Mouse (Mus musculus): ENCODE results near the gene Nup214. TPM values are rescaled to one million over a fixed set of nuclear protein-coding genes. Genes with fewer than 3 reads are reported as not detected.
"Not testable (repeated sequence)": the region's sequence is repeated elsewhere in the genome, so short reads cannot be mapped to it uniquely, and the experiment has no call there.

The Nup214 gene
- polyA plus RNA-seq, 1 experiment from 2014 or later: 54.1 TPM

GRCm38 (mm10) chr2:32019704-32020103 lies 45.5 kb downstream of the Nup214 start:
- Histone ChIP-seq H3K27ac (ENCODE audit: low read length) (no peak overlapping the region), H3K36me3 (ENCODE audit: control insufficient read depth, insufficient read depth) (peaks cover 46% of the 10 kb centered on the region), H3K9ac (ENCODE audit: low read length) (no peak overlapping the region), H3K4me1 (ENCODE audit: control insufficient read depth, insufficient read depth, low read length) (no peaks in the 10 kb centered on the region), H3K27me3 (ENCODE audit: control insufficient read depth, insufficient read depth, low read length) (no peaks in the 10 kb centered on the region), H3K9me3 (replicated peaks; ENCODE audit: control insufficient read depth, low read length) (no peaks in the 10 kb centered on the region), H3K4me3 (ENCODE audit: low read length) (no peak overlapping the region), H3K4me2 (ENCODE audit: low read depth, low read length) (no peak overlapping the region)
- no peak for ATAC-seq (replicated peaks; ENCODE audit: extremely low read depth, insufficient read depth, low FRiP score)
- WGBS: 76% methylated on average over 4 of the region's 4 CpGs

GRCm38 (mm10) chr2:32020229-32020628 lies 46.0 kb downstream of the Nup214 start:
- WGBS: 89% methylated on average over 5 of the region's 5 CpGs
- H3K4me1 ChIP-seq (ENCODE audit: control insufficient read depth, insufficient read depth, low read length): no peaks in the 10 kb centered on the region
- H3K27ac ChIP-seq (ENCODE audit: low read length): no peak overlapping the region
- no peaks in the 10 kb centered on the region for H3K27me3 ChIP-seq (ENCODE audit: control insufficient read depth, insufficient read depth, low read length)
- H3K9ac ChIP-seq (ENCODE audit: low read length): no peak overlapping the region
- ATAC-seq (replicated peaks; ENCODE audit: extremely low read depth, insufficient read depth, low FRiP score): no peak
- no peak overlapping the region for H3K4me3 ChIP-seq (ENCODE audit: low read length)
- peaks cover 46% of the 10 kb centered on the region for H3K36me3 ChIP-seq (ENCODE audit: control insufficient read depth, insufficient read depth)
- H3K4me2 ChIP-seq (ENCODE audit: low read depth, low read length): no peak overlapping the region
- no peaks in the 10 kb centered on the region for H3K9me3 ChIP-seq (replicated peaks; ENCODE audit: control insufficient read depth, low read length)

GRCm38 (mm10) chr2:32024372-32024771 lies 50.1 kb downstream of the Nup214 start:
- H3K4me2 ChIP-seq (ENCODE audit: low read depth, low read length): no peak overlapping the region
- no peaks in the 10 kb centered on the region for H3K9me3 ChIP-seq (replicated peaks; ENCODE audit: control insufficient read depth, low read length)
- no peak overlapping the region for H3K4me3 ChIP-seq (ENCODE audit: low read length)
- peaks cover 48% of the 10 kb centered on the region for H3K36me3 ChIP-seq (ENCODE audit: control insufficient read depth, insufficient read depth)
- H3K4me1 ChIP-seq (ENCODE audit: control insufficient read depth, insufficient read depth, low read length): no peaks in the 10 kb centered on the region
- no peak overlapping the region for H3K27ac ChIP-seq (ENCODE audit: low read length)
- H3K27me3 ChIP-seq (ENCODE audit: control insufficient read depth, insufficient read depth, low read length): no peaks in the 10 kb centered on the region
- H3K9ac ChIP-seq (ENCODE audit: low read length): no peak overlapping the region
- WGBS: 89% methylated on average over 4 of the region's 4 CpGs
- no peak for ATAC-seq (replicated peaks; ENCODE audit: extremely low read depth, insufficient read depth, low FRiP score)

GRCm38 (mm10) chr2:32029636-32030035 lies 55.4 kb downstream of the Nup214 start:
- no peak for ATAC-seq (replicated peaks; ENCODE audit: extremely low read depth, insufficient read depth, low FRiP score)
- no peak overlapping the region for H3K4me2 ChIP-seq (ENCODE audit: low read depth, low read length)
- H3K27me3 ChIP-seq (ENCODE audit: control insufficient read depth, insufficient read depth, low read length): no peaks in the 10 kb centered on the region
- H3K9ac ChIP-seq (ENCODE audit: low read length): no peak overlapping the region
- peaks cover 50% of the 10 kb centered on the region for H3K36me3 ChIP-seq (ENCODE audit: control insufficient read depth, insufficient read depth)
- no peak overlapping the region for H3K27ac ChIP-seq (ENCODE audit: low read length)
- 63% methylated on average over 3 of the region's 3 CpGs for WGBS
- no peak overlapping the region for H3K4me3 ChIP-seq (ENCODE audit: low read length)
- H3K9me3 ChIP-seq (replicated peaks; ENCODE audit: control insufficient read depth, low read length): no peaks in the 10 kb centered on the region
- H3K4me1 ChIP-seq (ENCODE audit: control insufficient read depth, insufficient read depth, low read length): no peaks in the 10 kb centered on the region

- H3K36me3 ChIP-seq (ENCODE audit: control insufficient read depth, insufficient read depth): peaks cover 38% of the 10 kb centered on the region
- H3K4me2 ChIP-seq (ENCODE audit: low read depth, low read length): no peak overlapping the region
- ATAC-seq (replicated peaks; ENCODE audit: extremely low read depth, insufficient read depth, low FRiP score): no peak
- no peak overlapping the region for H3K9ac ChIP-seq (ENCODE audit: low read length)
- H3K9me3 ChIP-seq (replicated peaks; ENCODE audit: control insufficient read depth, low read length): no peaks in the 10 kb centered on the region
- H3K27me3 ChIP-seq (ENCODE audit: control insufficient read depth, insufficient read depth, low read length): no peaks in the 10 kb centered on the region
- H3K4me3 ChIP-seq (ENCODE audit: low read length): no peak overlapping the region
- peaks cover 5% of the 10 kb centered on the region; the same call in 1 of the 2 replicates for H3K4me1 ChIP-seq (ENCODE audit: control insufficient read depth, insufficient read depth, low read length)
- 81% methylated on average over 6 of the region's 6 CpGs for WGBS
- no peak overlapping the region for H3K27ac ChIP-seq (ENCODE audit: low read length)
These were observed 59.2 kb downstream of the Nup214 start for GRCm38 (mm10) chr2:32033436-32033835.

GRCm38 (mm10) chr2:32034206-32034605 lies 60.0 kb downstream of the Nup214 start:
- no peak for ATAC-seq (replicated peaks; ENCODE audit: extremely low read depth, insufficient read depth, low FRiP score)
- no peaks in the 10 kb centered on the region for H3K9me3 ChIP-seq (replicated peaks; ENCODE audit: control insufficient read depth, low read length)
- H3K27me3 ChIP-seq (ENCODE audit: control insufficient read depth, insufficient read depth, low read length): no peaks in the 10 kb centered on the region
- H3K36me3 ChIP-seq (ENCODE audit: control insufficient read depth, insufficient read depth): peaks cover 38% of the 10 kb centered on the region
- WGBS: 86% methylated on average over 6 of the region's 6 CpGs
- H3K4me2 ChIP-seq (ENCODE audit: low read depth, low read length): no peak overlapping the region
- H3K27ac ChIP-seq (ENCODE audit: low read length): no peak overlapping the region
- H3K9ac ChIP-seq (ENCODE audit: low read length): no peak overlapping the region
- H3K4me3 ChIP-seq (ENCODE audit: low read length): no peak overlapping the region
- peaks cover 5% of the 10 kb centered on the region; the same call in 1 of the 2 replicates for H3K4me1 ChIP-seq (ENCODE audit: control insufficient read depth, insufficient read depth, low read length)

GRCm38 (mm10) chr2:32037279-32037858 lies 63.1 kb downstream of the Nup214 start:
- Histone ChIP-seq H3K27ac (ENCODE audit: low read length) (peak overlapping the region; percentile 63), H3K9ac (ENCODE audit: low read length) (0 out of 2 replicates have a peak overlapping the region, but pooled peaks have one; percentile 9), H3K4me1 (ENCODE audit: control insufficient read depth, insufficient read depth, low read length) (peaks cover 5% of the 10 kb centered on the region; the same call in 1 of the 2 replicates), H3K27me3 (ENCODE audit: control insufficient read depth, insufficient read depth, low read length) (no peaks in the 10 kb centered on the region), H3K4me2 (ENCODE audit: low read depth, low read length) (no peak overlapping the region), H3K9me3 (replicated peaks; ENCODE audit: control insufficient read depth, low read length) (no peaks in the 10 kb centered on the region), H3K4me3 (ENCODE audit: low read length) (no peak overlapping the region), H3K36me3 (ENCODE audit: control insufficient read depth, insufficient read depth) (peaks cover 37% of the 10 kb centered on the region)
- 52% methylated on average over 6 of the region's 6 CpGs for WGBS
- no peak for ATAC-seq (replicated peaks; ENCODE audit: extremely low read depth, insufficient read depth, low FRiP score)

GRCm38 (mm10) chr2:32038661-32039081 lies 64.4 kb downstream of the Nup214 start:
- Histone ChIP-seq H3K27me3 (ENCODE audit: control insufficient read depth, insufficient read depth, low read length) (no peaks in the 10 kb centered on the region), H3K27ac (ENCODE audit: low read length) (no peak overlapping the region; the same call in 1 of the 2 replicates), H3K36me3 (ENCODE audit: control insufficient read depth, insufficient read depth) (peaks cover 32% of the 10 kb centered on the region), H3K4me2 (ENCODE audit: low read depth, low read length) (no peak overlapping the region), H3K9ac (ENCODE audit: low read length) (no peak overlapping the region), H3K4me1 (ENCODE audit: control insufficient read depth, insufficient read depth, low read length) (peaks cover 6% of the 10 kb centered on the region; the same call in 1 of the 2 replicates), H3K4me3 (ENCODE audit: low read length) (no peak overlapping the region), H3K9me3 (replicated peaks; ENCODE audit: control insufficient read depth, low read length) (no peaks in the 10 kb centered on the region)
- 47% methylated on average over 8 of the region's 8 CpGs for WGBS
- 0 out of 2 replicates have a peak, but pooled peaks have one; percentile 56 for ATAC-seq (replicated peaks; ENCODE audit: extremely low read depth, insufficient read depth, low FRiP score)

- H3K4me3 ChIP-seq (ENCODE audit: low read length); ATAC-seq (replicated peaks; ENCODE audit: extremely low read depth, insufficient read depth, low FRiP score); H3K9me3 ChIP-seq (replicated peaks; ENCODE audit: control insufficient read depth, low read length); H3K27ac ChIP-seq (ENCODE audit: low read length); H3K27me3 ChIP-seq (ENCODE audit: control insufficient read depth, insufficient read depth, low read length); H3K4me2 ChIP-seq (ENCODE audit: low read depth, low read length); H3K9ac ChIP-seq (ENCODE audit: low read length): not testable (repeated sequence)
- peaks cover 22% of the 10 kb centered on the region for H3K4me1 ChIP-seq (ENCODE audit: control insufficient read depth, insufficient read depth, low read length)
- H3K36me3 ChIP-seq (ENCODE audit: control insufficient read depth, insufficient read depth): peaks cover 24% of the 10 kb centered on the region
- 94% methylated on average over 9 of the region's 9 CpGs for WGBS
These were observed 66.4 kb downstream of the Nup214 start for GRCm38 (mm10) chr2:32040646-32041045.

Measured in heart, embryonic 16.5 days (tissue).